Mouse (Mus musculus): ENCODE data around the gene Cysrt1. TPM values are rescaled to one million over a fixed set of nuclear protein-coding genes. Genes with fewer than 3 reads are reported as not detected.
"Not testable (repeated sequence)": the region's sequence is repeated elsewhere in the genome, so short reads cannot be mapped to it uniquely, and the experiment has no call there.

Cysrt1 gene
- total RNA-seq, 2 experiments from 2014 or later = not detected

DNA sequence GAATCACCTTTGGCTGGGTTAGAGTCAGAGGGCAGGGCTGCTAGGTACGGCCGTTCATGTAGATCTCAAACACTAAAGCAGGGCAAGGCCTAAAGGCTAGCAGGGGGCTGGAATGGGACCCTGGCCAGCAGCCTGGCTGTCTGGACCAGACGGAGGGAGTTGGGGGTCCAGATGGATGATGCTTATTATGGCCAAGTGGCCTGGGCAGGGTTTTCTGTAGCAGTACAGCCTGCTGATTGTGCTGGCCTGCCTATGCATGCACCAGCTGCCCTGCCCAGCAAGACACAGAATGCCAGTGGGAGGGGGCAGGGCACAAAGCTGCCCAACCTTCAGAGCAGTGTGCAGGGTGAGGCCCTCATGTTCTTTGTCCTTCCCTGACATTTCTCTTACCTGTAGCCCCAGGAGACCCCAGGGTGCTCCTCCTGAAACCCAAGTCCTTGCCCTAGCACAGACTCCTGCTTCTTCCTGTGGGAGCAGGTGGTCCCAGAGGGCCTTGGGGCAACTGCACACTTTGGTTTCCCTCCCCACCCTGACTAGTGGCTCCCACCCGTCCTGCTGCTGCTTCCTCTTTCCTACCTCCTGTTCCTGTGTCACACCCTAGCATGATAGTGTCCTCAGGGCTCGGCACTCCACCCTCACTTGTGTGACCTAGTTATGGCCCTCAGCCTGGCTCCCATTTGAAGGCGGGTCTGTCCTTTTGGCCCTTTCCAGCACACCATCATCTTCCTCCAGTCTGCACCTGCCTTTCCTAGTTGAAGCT, 23.8 kb upstream of the Cysrt1 start:
- DNase-seq (ENCODE audit: low spot score in 2 of 2) = no peak

DNA sequence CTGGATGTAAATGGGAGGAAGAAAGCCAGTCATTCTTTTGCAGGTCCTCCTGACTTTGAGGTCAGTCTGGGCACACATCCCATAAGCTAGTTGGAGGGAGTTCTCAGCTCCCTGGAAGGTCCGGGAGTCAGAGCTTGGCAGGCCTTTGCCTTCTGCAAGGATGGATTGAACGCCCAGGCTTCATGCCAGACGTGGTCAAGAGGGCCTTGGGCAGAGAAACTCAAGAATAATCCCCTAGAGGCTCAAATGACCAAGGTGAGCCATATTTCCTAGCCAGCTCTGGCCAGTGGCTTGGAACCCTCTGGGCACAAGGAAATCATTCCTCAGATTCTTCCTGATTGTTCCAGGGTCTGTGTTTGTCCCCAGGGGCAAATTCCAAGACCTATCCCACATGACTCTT, 22.6 kb upstream of the Cysrt1 start:
- DNase-seq (ENCODE audit: low spot score in 2 of 2) = no peak

DNA sequence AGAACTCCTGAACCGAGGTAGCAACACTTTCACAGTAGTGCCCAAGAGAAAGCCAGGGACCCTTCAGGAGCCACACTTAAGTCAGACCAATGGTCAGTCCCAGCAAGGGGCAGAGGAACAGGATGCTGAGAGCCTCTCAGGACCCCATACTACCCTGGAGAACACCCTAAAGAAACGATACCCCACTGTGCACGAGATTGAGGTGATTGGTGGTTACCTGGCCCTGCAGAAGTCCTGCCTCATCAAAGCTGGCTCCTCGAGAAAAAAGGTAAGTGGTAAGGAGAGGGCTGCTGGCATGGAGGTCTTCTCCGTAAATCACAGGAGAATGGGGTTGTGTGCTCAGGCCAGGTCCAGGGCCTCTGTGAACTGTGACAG, 22.0 kb upstream of the Cysrt1 start:
- DNase-seq (ENCODE audit: low spot score in 2 of 2) = no peak

DNA sequence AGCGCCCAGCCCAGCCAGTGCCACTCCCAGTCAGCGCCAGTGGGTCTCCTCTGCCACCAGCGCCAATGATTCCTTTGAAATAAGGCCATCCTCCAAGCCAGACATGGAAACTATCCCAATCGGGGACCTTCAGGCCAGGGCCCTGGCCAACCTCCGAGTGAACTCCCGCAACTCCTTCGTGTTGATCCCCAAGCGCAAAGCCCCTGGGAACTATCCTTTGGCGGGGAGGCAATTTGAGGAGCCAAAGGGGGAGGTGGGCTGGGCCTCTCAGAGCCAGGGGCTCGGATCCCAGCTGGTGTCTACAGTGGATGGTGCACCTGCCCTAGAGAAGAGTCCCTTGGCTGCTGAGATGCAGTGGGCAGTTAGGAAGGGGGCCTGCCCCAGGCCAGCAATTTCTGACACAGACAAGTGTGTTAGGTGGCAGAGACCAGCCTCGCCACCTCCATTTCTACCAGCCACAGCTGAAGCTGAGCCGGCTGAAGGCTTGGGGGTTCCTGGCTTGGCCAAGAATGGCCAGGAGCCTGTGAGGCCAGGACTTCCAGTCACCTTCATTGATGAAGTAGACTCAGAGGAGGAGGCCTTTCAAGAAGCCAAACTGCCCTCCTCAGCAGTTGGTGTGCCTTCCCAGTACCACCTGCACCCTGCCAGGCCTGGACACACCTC, 21.5 kb upstream of the Cysrt1 start:
- DNase-seq (ENCODE audit: low spot score in 2 of 2) = no peak

DNA sequence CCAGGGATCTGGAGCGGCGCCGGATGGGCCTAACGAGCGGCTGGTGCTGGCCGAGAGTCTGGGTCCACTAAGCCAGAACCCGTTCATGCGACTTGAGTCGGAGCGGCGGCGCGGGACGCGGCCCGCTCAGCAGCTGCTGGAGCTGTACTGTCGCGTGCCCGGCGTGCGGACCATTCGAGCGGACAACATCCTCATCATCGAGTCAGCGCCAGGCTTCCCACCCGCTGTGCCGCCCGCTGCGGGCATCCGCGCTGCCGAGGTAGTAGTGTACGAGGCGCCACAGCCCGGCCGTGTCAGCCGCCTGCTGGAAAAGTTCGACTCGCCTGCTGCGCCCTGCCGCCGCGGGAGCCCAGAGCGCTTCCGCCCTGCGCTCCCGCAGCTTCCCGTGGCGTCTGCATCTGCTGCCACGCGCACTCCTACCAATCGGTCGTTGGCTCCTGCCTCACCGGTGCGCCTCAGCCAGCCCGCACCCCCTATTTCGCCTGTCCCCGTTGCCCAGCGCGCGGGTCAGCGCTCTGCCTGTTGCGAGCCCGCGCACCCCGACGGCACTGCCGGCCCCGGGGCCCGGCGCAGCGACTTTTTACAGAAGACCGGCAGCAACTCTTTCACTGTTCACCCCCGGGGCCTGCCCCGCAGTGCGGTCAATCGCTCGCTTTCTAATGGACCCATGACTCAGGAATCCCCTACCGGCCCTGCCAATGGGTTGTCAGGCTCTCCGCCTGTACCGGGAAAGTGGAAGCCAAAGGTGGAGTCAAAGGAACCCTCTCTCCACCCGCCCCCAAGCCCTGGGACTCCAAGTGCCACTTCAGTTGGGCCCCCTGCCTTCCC, 20.8 kb upstream of the Cysrt1 start:
- peak in 1 of 2 experiments; percentile 46 for DNase-seq (ENCODE audit: low spot score in 2 of 2)

- DNase-seq (ENCODE audit: low spot score in 2 of 2) = peak; percentile 88 to 89
These were observed 20.1 kb upstream of the Cysrt1 start, which contains the start of gene Tprn for GRCm38 (mm10) chr2:25262291-25262767. Gene Tprn (plus strand): TSS chr2:25262618.

- no peak for DNase-seq (ENCODE audit: low spot score in 2 of 2)
These were observed 19.6 kb upstream of the Cysrt1 start for GRCm38 (mm10) chr2:25261870-25262269.

- no peak for DNase-seq (ENCODE audit: low spot score in 2 of 2)
These were observed 16.6 kb upstream of the Cysrt1 start for GRCm38 (mm10) chr2:25258887-25259286.

- not testable (repeated sequence) for DNase-seq (ENCODE audit: low spot score in 2 of 2)
These were observed 15.0 kb upstream of the Cysrt1 start for GRCm38 (mm10) chr2:25257250-25257649.

- peak in 1 of 2 experiments; percentile 52 for DNase-seq (ENCODE audit: low spot score in 2 of 2)
These were observed 14.3 kb upstream of the Cysrt1 start for GRCm38 (mm10) chr2:25256443-25257109.

DNA sequence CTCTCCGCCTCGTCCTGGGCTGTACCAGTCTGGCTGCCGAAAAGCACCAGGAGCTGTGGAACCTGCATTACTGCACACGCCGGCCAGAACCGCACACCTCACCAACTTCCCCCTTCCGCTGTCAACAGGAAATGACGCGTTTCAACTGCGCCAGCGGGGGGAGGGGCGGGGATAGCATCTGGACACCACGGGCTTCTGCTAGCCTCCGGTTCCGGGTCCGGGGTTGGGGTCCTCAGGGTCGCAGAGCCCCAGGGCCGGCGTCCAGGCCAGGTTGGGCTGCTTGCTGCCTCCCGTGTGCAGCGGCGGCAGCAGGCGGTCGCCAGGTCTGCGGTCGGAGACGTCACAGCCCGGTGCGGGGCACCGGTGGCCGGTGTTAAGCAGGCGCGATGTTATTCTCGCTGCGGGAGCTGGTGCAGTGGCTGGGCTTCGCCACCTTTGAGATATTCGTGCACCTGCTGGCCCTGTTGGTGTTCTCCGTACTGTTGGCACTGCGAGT, 13.1 kb upstream of the Cysrt1 start, which contains the start of gene Tmem203:
Gene Tmem203, plus strand, starts transcription at position 156 of the 496 bp plus-strand sequence.
- DNase-seq (ENCODE audit: low spot score in 2 of 2) = peak; percentile 86 to 89

DNA sequence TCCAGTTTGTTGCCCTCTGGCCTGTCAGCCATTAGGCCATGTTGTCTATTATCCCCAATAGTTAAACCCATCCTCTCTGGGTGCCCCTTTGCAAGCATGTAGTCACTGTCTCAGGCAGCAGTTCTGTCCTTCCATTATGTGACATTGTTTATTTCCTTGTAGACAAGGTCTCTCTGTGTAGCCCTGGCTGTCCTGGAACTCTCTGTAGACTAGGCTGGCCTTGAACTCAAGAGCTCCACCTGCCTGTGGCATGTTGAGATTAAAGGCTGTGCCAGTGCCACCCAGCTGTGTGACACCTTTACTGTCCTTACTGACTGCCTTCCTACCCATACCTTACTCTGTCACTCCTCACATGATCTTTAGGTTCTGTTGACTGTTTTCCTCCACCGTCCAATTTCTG, 10.1 kb upstream of the Cysrt1 start:
- DNase-seq (ENCODE audit: low spot score in 2 of 2) = no peak

GRCm38 (mm10) chr2:25246183-25247072, 4.2 kb upstream of the Cysrt1 start, which contains the start of gene AL732309.1:
Gene AL732309.1 (minus strand): TSS chr2:25246863.
- no peak for DNase-seq (ENCODE audit: low spot score in 2 of 2)

DNA sequence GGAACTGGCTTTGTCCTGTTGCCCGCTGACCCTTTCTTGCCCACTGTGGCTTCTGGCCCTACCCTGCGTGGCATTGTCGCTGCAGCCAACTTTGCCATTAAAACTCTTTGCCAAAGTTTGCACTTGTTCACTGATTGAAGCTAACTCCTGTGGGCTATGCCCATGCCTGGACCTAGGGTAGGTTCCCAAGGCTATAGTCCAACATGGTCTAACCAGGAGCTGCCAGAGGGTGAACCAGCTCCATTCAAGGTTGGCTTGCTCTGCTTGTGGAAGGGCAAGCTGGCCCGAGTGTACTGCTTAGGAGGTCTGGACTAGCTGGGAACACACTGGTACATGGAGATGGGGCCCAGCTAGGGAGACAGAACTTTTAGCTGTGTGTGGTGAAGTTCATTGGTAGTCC, 1.9 kb upstream of the Cysrt1 start:
- DNase-seq (ENCODE audit: low spot score in 2 of 2) = no peak

DNA sequence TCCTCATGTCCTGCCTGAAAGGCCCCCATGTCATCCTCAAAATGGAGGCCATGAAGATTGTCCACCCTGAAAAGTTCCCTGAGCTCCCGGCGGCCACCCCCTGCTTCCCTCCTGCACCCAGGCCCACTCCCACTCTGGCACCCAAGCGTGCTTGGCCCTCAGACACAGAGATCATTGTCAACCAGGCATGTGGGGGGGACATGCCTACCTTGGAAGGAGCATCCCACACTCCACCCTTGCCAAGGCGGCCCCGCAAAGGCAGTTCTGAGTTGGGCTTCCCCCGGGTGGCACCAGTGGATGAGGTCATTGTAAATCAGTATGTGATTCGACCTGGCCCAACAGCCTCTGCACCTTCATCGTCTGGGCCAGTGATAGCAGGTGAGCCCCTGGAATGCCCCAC, 1.1 kb upstream of the Cysrt1 start:
- DNase-seq (ENCODE audit: low spot score in 2 of 2) = no peak

DNA sequence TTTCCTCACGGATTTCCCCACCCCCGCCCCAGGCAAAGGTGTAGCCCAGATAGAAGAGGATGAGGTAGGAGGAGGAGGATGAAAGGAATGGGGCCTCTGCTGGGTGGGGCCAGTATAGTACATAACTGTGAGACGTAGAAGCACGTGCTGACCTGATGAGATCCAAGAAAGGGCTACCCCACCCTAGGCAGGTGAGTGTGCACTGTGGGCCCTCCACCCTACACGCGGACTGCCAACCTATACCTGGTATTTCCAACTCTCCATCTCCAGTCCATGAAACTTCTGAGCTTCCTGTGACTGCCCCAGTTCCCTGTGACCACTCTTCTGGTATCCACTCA, 845 bp downstream of the Cysrt1 start:
- DNase-seq (ENCODE audit: low spot score in 2 of 2) = no peak

- peak; percentile 46 to 66 for DNase-seq (ENCODE audit: low spot score in 2 of 2)
These were observed 1.4 kb downstream of the Cysrt1 start for GRCm38 (mm10) chr2:25240723-25241437.

GRCm38 (mm10) chr2:25240310-25240709, 1.9 kb downstream of the Cysrt1 start:
- no peak for DNase-seq (ENCODE audit: low spot score in 2 of 2)

- DNase-seq (ENCODE audit: low spot score in 2 of 2) = no peak
These were observed 2.5 kb downstream of the Cysrt1 start for GRCm38 (mm10) chr2:25239766-25240165.

Measured in layer of hippocampus, postnatal 10 days (tissue).